Mouse (Mus musculus) Muller cell, postnatal 12 days (primary cell): ENCODE data around the gene Olfr750.

Experiments
- DNase-seq: peaks from one replicate; pipeline ENCODE4 v3.0.0-alpha.2; 2015; ENCODE audit errors: inconsistent ontology term

Olfr750 gene

GRCm38 (mm10) chr14:51027387-51028155 lies 46.7 kb downstream of the Olfr750 start:
- no peak for DNase-seq

- DNase-seq = peak; percentile 44
Observed at GRCm38 (mm10) chr14:51026391-51027133, 47.7 kb downstream of the Olfr750 start.

GRCm38 (mm10) chr14:51024820-51025219 lies 49.4 kb downstream of the Olfr750 start:
- no peak for DNase-seq

- DNase-seq = no peak
Observed at GRCm38 (mm10) chr14:51023457-51023856, 50.8 kb downstream of the Olfr750 start.

GRCm38 (mm10) chr14:51017256-51017655 lies 57.0 kb downstream of the Olfr750 start:
- peak; percentile 84 for DNase-seq
